Mouse (Mus musculus): ENCODE measurements around the gene Cep72. TPM values are rescaled to one million over a fixed set of nuclear protein-coding genes. Genes with fewer than 3 reads are reported as not detected.
A peak's percentile ranks its signal among the peaks of the same experiment; 100 is the strongest.
"Not testable (repeated sequence)": the region's sequence is repeated elsewhere in the genome, so short reads cannot be mapped to it uniquely, and the experiment has no call there.

Gene Cep72
- polyA plus RNA-seq, 1 experiment from 2014 or later = 15.3 TPM

- Histone ChIP-seq H3K9me3 (replicated peaks) (no peaks in the 10 kb centered on the region), H3K27me3 (replicated peaks) (peaks cover 13% of the 10 kb centered on the region), H3K36me3 (no peaks in the 10 kb centered on the region), H3K9ac (peak within 1 kb of the TSS; percentile 71), H3K4me3 (peak within 1 kb of the TSS; percentile 52), H3K27ac (ENCODE audit: poor library complexity, severe bottlenecking) (0 out of 2 replicates have a peak within 1 kb of the TSS, but pooled peaks have one; percentile 22), H3K4me1 (replicated peaks) (peaks cover 24% of the 10 kb centered on the region), H3K4me2 (peak within 1 kb of the TSS; percentile 99)
- ATAC-seq (ENCODE audit: insufficient number of reproducible peaks, low FRiP score) = peak; percentile 96
- whole genome bisulfite sequencing = under 1% methylated on average over 56 of the region's 56 CpGs
Observed at GRCm38 (mm10) chr13:74008948-74009718, 53.0 kb downstream of the Cep72 start, which contains the start of gene Tppp. Tppp (plus strand) TSS chr13:74009407.

- H3K36me3 ChIP-seq; H3K9me3 ChIP-seq (replicated peaks); ATAC-seq (ENCODE audit: insufficient number of reproducible peaks, low FRiP score); H3K27ac ChIP-seq (ENCODE audit: poor library complexity, severe bottlenecking): not testable (repeated sequence)
- 0 out of 2 replicates have a peak overlapping the region, but pooled peaks have one; percentile 63 for H3K9ac ChIP-seq
- 0 out of 2 replicates have a peak overlapping the region, but pooled peaks have one; percentile 52 for H3K4me3 ChIP-seq
- peaks cover 13% of the 10 kb centered on the region for H3K27me3 ChIP-seq (replicated peaks)
- H3K4me1 ChIP-seq (replicated peaks) = peaks cover 22% of the 10 kb centered on the region
- 81% methylated on average over 2 of the region's 2 CpGs for WGBS
- peak overlapping the region; percentile 99 for H3K4me2 ChIP-seq
Observed at GRCm38 (mm10) chr13:74008216-74008615, 53.9 kb downstream of the Cep72 start.

- not testable (repeated sequence) for H3K4me3 ChIP-seq; H3K36me3 ChIP-seq; H3K27ac ChIP-seq (ENCODE audit: poor library complexity, severe bottlenecking); H3K9me3 ChIP-seq (replicated peaks); H3K4me2 ChIP-seq; ATAC-seq (ENCODE audit: insufficient number of reproducible peaks, low FRiP score); H3K9ac ChIP-seq
- peaks cover 22% of the 10 kb centered on the region for H3K4me1 ChIP-seq (replicated peaks)
- peaks cover 11% of the 10 kb centered on the region for H3K27me3 ChIP-seq (replicated peaks)
- WGBS = 83% methylated on average over 4 of the region's 4 CpGs
Observed at GRCm38 (mm10) chr13:74006881-74007280, 55.2 kb downstream of the Cep72 start.

- H3K9ac ChIP-seq = no peak overlapping the region
- no peaks in the 10 kb centered on the region for H3K36me3 ChIP-seq
- no peak overlapping the region for H3K4me3 ChIP-seq
- no peaks in the 10 kb centered on the region for H3K27me3 ChIP-seq (replicated peaks)
- H3K9me3 ChIP-seq (replicated peaks) = no peaks in the 10 kb centered on the region
- H3K27ac ChIP-seq (ENCODE audit: poor library complexity, severe bottlenecking) = no peak overlapping the region
- 68% methylated on average over 4 of the region's 4 CpGs for WGBS
- H3K4me1 ChIP-seq (replicated peaks) = 0 out of 2 replicates have a peak, but pooled peaks cover 4% of the 10 kb centered on the region
- no peak overlapping the region for H3K4me2 ChIP-seq
- ATAC-seq (ENCODE audit: insufficient number of reproducible peaks, low FRiP score) = no peak
Observed at GRCm38 (mm10) chr13:74001492-74001891, 60.6 kb downstream of the Cep72 start.

GRCm38 (mm10) chr13:74000961-74001360, 61.1 kb downstream of the Cep72 start:
- WGBS = 74% methylated on average over 6 of the region's 6 CpGs
- H3K4me3 ChIP-seq = no peak overlapping the region
- H3K27me3 ChIP-seq (replicated peaks) = no peaks in the 10 kb centered on the region

GRCm38 (mm10) chr13:74000519-74000918, 61.6 kb downstream of the Cep72 start:
- Histone ChIP-seq H3K9me3 (replicated peaks) (no peaks in the 10 kb centered on the region), H3K4me1 (replicated peaks) (0 out of 2 replicates have a peak, but pooled peaks cover 4% of the 10 kb centered on the region), H3K9ac (no peak overlapping the region), H3K4me2 (no peak overlapping the region), H3K36me3 (no peaks in the 10 kb centered on the region), H3K27me3 (replicated peaks) (no peaks in the 10 kb centered on the region), H3K27ac (ENCODE audit: poor library complexity, severe bottlenecking) (no peak overlapping the region), H3K4me3 (no peak overlapping the region)
- no peak for ATAC-seq (ENCODE audit: insufficient number of reproducible peaks, low FRiP score)

More at GRCm38 (mm10) chr13:74000961-74001360, 61.1 kb downstream of the Cep72 start:
- 0 out of 2 replicates have a peak, but pooled peaks cover 4% of the 10 kb centered on the region for H3K4me1 ChIP-seq (replicated peaks)
- no peak overlapping the region for H3K4me2 ChIP-seq
- H3K9me3 ChIP-seq (replicated peaks) = no peaks in the 10 kb centered on the region
- no peak overlapping the region for H3K9ac ChIP-seq
- no peak overlapping the region for H3K27ac ChIP-seq (ENCODE audit: poor library complexity, severe bottlenecking)
- no peak for ATAC-seq (ENCODE audit: insufficient number of reproducible peaks, low FRiP score)
- H3K36me3 ChIP-seq = no peaks in the 10 kb centered on the region

GRCm38 (mm10) chr13:73996456-73996855, 65.6 kb downstream of the Cep72 start:
- Histone ChIP-seq H3K4me2 (no peak overlapping the region), H3K4me3 (no peak overlapping the region), H3K9me3 (replicated peaks) (no peaks in the 10 kb centered on the region), H3K9ac (no peak overlapping the region), H3K27me3 (replicated peaks) (no peaks in the 10 kb centered on the region), H3K36me3 (no peaks in the 10 kb centered on the region), H3K4me1 (replicated peaks) (no peaks in the 10 kb centered on the region), H3K27ac (ENCODE audit: poor library complexity, severe bottlenecking) (no peak overlapping the region)
- ATAC-seq (ENCODE audit: insufficient number of reproducible peaks, low FRiP score) = no peak
- 83% methylated on average over 4 of the region's 4 CpGs for WGBS

- no peak overlapping the region for H3K4me3 ChIP-seq
- no peak overlapping the region for H3K9ac ChIP-seq
- H3K27ac ChIP-seq (ENCODE audit: poor library complexity, severe bottlenecking) = no peak overlapping the region
- no peaks in the 10 kb centered on the region for H3K27me3 ChIP-seq (replicated peaks)
- H3K4me1 ChIP-seq (replicated peaks) = peaks cover 9% of the 10 kb centered on the region
- WGBS = 59% methylated on average over 5 of the region's 5 CpGs
- H3K36me3 ChIP-seq = no peaks in the 10 kb centered on the region
- H3K4me2 ChIP-seq = no peak overlapping the region
- ATAC-seq (ENCODE audit: insufficient number of reproducible peaks, low FRiP score) = no peak
- no peaks in the 10 kb centered on the region for H3K9me3 ChIP-seq (replicated peaks)
Observed at GRCm38 (mm10) chr13:73991267-73991666, 70.8 kb downstream of the Cep72 start.

- Histone ChIP-seq H3K27me3 (replicated peaks) (no peaks in the 10 kb centered on the region), H3K4me3 (no peak overlapping the region), H3K36me3 (no peaks in the 10 kb centered on the region), H3K4me2 (no peak overlapping the region), H3K4me1 (replicated peaks) (peaks cover 9% of the 10 kb centered on the region), H3K27ac (ENCODE audit: poor library complexity, severe bottlenecking) (no peak overlapping the region), H3K9ac (no peak overlapping the region), H3K9me3 (replicated peaks) (no peaks in the 10 kb centered on the region)
- 8% methylated on average over 2 of the region's 2 CpGs for WGBS
- peak; percentile 22; the same call in 1 of the 2 replicates for ATAC-seq (ENCODE audit: insufficient number of reproducible peaks, low FRiP score)
Observed at GRCm38 (mm10) chr13:73990761-73991160, 71.3 kb downstream of the Cep72 start.

GRCm38 (mm10) chr13:73990325-73990724, 71.8 kb downstream of the Cep72 start:
- H3K9me3 ChIP-seq (replicated peaks) = no peaks in the 10 kb centered on the region
- H3K27ac ChIP-seq (ENCODE audit: poor library complexity, severe bottlenecking) = no peak overlapping the region
- 83% methylated on average over 5 of the region's 5 CpGs for WGBS
- no peak overlapping the region for H3K9ac ChIP-seq
- no peak overlapping the region for H3K4me2 ChIP-seq
- H3K36me3 ChIP-seq = no peaks in the 10 kb centered on the region
- no peak for ATAC-seq (ENCODE audit: insufficient number of reproducible peaks, low FRiP score)
- H3K27me3 ChIP-seq (replicated peaks) = no peaks in the 10 kb centered on the region
- no peak overlapping the region for H3K4me3 ChIP-seq
- peaks cover 9% of the 10 kb centered on the region for H3K4me1 ChIP-seq (replicated peaks)

Data from heart, embryonic 12.5 days (tissue).